Mouse (Mus musculus) intestine, postnatal 0 days (tissue): ENCODE measurements at regions not wholly inside any gene's neighbourhood (a gene's known extent, or its start where the extent isn't known, plus 50 kb on each side); places are given as distances from the start of the nearest gene placed in this dataset.

Experiments
- ATAC-seq: fragments of 200-750 bp; cut with Nextera tagmentation; 2 replicates; pipeline ENCODE4 v1.8.0; 2017; ENCODE audit warnings: mild to moderate bottlenecking, moderate TSS enrichment, moderate library complexity
- H3K27ac ChIP-seq: fragments of 300-500 bp; sonication (generic); 2 replicates; pipeline ENCODE4 v1.5.1; 2014; ENCODE audit warnings: mild to moderate bottlenecking, low read depth, low read length, moderate library complexity
- H3K27me3 ChIP-seq: fragments of 300-500 bp; sonication (generic); replicated peaks from 2 replicates; pipeline ENCODE4 v1.6.1; 2014; ENCODE audit warnings: low read length, mixed read lengths; ENCODE audit not compliant: control insufficient read depth, insufficient read depth
- H3K36me3 ChIP-seq: fragments of 300-500 bp; sonication (generic); 2 replicates; pipeline ENCODE4 v1.6.1; 2014; ENCODE audit warnings: mild to moderate bottlenecking, moderate library complexity; ENCODE audit not compliant: control insufficient read depth, insufficient read depth
- H3K4me1 ChIP-seq: fragments of 300-500 bp; sonication (generic); replicated peaks from 2 replicates; pipeline ENCODE4 v1.6.1; 2014; ENCODE audit warnings: antibody characterized with exemption, low read length, mixed read lengths; ENCODE audit not compliant: control insufficient read depth, insufficient read depth
- H3K4me2 ChIP-seq: fragments of 300-500 bp; sonication (generic); replicated peaks from 2 replicates; pipeline ENCODE4 v1.6.1; 2014; ENCODE audit warnings: low read depth, mild to moderate bottlenecking, moderate library complexity
- H3K4me3 ChIP-seq: fragments of 300-500 bp; sonication (generic); 2 replicates; pipeline ENCODE4 v1.5.1; 2014; ENCODE audit warnings: low read depth, low read length
- H3K9ac ChIP-seq: fragments of 300-500 bp; sonication (generic); 2 replicates; pipeline ENCODE4 v1.6.1; 2014; ENCODE audit warnings: mild to moderate bottlenecking, low read depth, low read length
- H3K9me3 ChIP-seq: fragments of 300-500 bp; sonication (generic); 2 replicates; pipeline ENCODE4 v1.6.1; 2016; ENCODE audit warnings: mixed run types; ENCODE audit not compliant: control insufficient read depth
- CTCF ChIP-seq: sonication (generic); IDR thresholded peaks from 2 replicates; pipeline ENCODE4 v1.5.1; 2016; ENCODE audit warnings: low read depth, mild to moderate bottlenecking, control low read depth, antibody characterized with exemption, moderate library complexity
- WGBS: fragments of 180-500 bp; shearing (Covaris S2); extraction: QIAGEN DNeasy Blood & Tissue Kit; methylation state at CpG from one replicate; pipeline ENCODE4 v1.1.7; 2014; 5-methylcytosine and 5-hydroxymethylcytosine counted together

GRCm38 (mm10) chr1:63898766-63899165 lies 129.7 kb upstream of the 4933402D24Rik start:
- Histone ChIP-seq H3K9ac (no peak overlapping the region), H3K9me3 (no peaks in the 10 kb centered on the region), H3K4me3 (no peak overlapping the region), H3K36me3 (no peaks in the 10 kb centered on the region), H3K4me2 (no peak overlapping the region), H3K4me1 (no peaks in the 10 kb centered on the region), H3K27me3 (no peaks in the 10 kb centered on the region), H3K27ac (no peak overlapping the region)
- no peak for ATAC-seq
- no peak for TF ChIP-seq CTCF
- WGBS: 87% methylated on average over 2 of the region's 2 CpGs

GRCm38 (mm10) chr1:63897556-63897955 lies 128.5 kb upstream of the 4933402D24Rik start:
- Histone ChIP-seq H3K27me3 (no peaks in the 10 kb centered on the region), H3K4me3 (no peak overlapping the region), H3K4me2 (no peak overlapping the region), H3K4me1 (no peaks in the 10 kb centered on the region), H3K27ac (no peak overlapping the region), H3K9ac (no peak overlapping the region), H3K36me3 (no peaks in the 10 kb centered on the region), H3K9me3 (no peaks in the 10 kb centered on the region)
- 80% methylated on average over 2 of the region's 2 CpGs for WGBS
- no peak for TF ChIP-seq CTCF
- no peak for ATAC-seq

- ATAC-seq: no peak
- Histone ChIP-seq H3K4me1 (no peaks in the 10 kb centered on the region), H3K4me3 (no peak overlapping the region), H3K9me3 (no peaks in the 10 kb centered on the region), H3K27ac (no peak overlapping the region), H3K9ac (no peak overlapping the region), H3K27me3 (no peaks in the 10 kb centered on the region), H3K4me2 (no peak overlapping the region), H3K36me3 (no peaks in the 10 kb centered on the region)
- no peak for TF ChIP-seq CTCF
- WGBS: 77% methylated on average over 3 of the region's 3 CpGs
Measured at GRCm38 (mm10) chr1:63879570-63879969, 110.5 kb upstream of the 4933402D24Rik start.

GRCm38 (mm10) chr1:63876589-63877251 lies 107.7 kb upstream of the 4933402D24Rik start:
- ATAC-seq: no peak
- Histone ChIP-seq H3K36me3 (no peaks in the 10 kb centered on the region), H3K9me3 (no peaks in the 10 kb centered on the region), H3K27ac (no peak overlapping the region), H3K27me3 (no peaks in the 10 kb centered on the region), H3K9ac (no peak overlapping the region), H3K4me1 (no peaks in the 10 kb centered on the region), H3K4me3 (no peak overlapping the region), H3K4me2 (no peak overlapping the region)
- 70% methylated on average over 5 of the region's 5 CpGs for WGBS
- TF ChIP-seq CTCF: no peak

GRCm38 (mm10) chr1:63875297-63875962 lies 106.4 kb upstream of the 4933402D24Rik start:
- no peak for ATAC-seq

GRCm38 (mm10) chr1:63871831-63872230 lies 102.8 kb upstream of the 4933402D24Rik start:
- Histone ChIP-seq H3K36me3 (no peaks in the 10 kb centered on the region), H3K27me3 (no peaks in the 10 kb centered on the region), H3K9me3 (no peaks in the 10 kb centered on the region), H3K4me3 (no peak overlapping the region), H3K27ac (no peak overlapping the region), H3K9ac (no peak overlapping the region), H3K4me1 (no peaks in the 10 kb centered on the region), H3K4me2 (no peak overlapping the region)
- WGBS: 62% methylated on average over 6 of the region's 6 CpGs
- no peak for TF ChIP-seq CTCF
- ATAC-seq: no peak

More at GRCm38 (mm10) chr1:63875297-63875962, 106.4 kb upstream of the 4933402D24Rik start:
- Histone ChIP-seq H3K27ac (no peak overlapping the region), H3K4me3 (no peak overlapping the region), H3K4me2 (no peak overlapping the region), H3K36me3 (no peaks in the 10 kb centered on the region), H3K4me1 (no peaks in the 10 kb centered on the region), H3K9me3 (no peaks in the 10 kb centered on the region), H3K27me3 (no peaks in the 10 kb centered on the region), H3K9ac (no peak overlapping the region)
- WGBS: 79% methylated on average over 3 of the region's 3 CpGs
- TF ChIP-seq CTCF: no peak
